In genomic region chr19:58903899-58904327, GRCm38 (mm10) we compare ENCODE assay signal across 8 mouse cellular contexts. TPM values are rescaled to one million over a fixed set of nuclear protein-coding genes. Genes with fewer than 3 reads are reported as not detected.
A peak's percentile ranks its signal among the peaks of the same experiment; 100 is the strongest.
DNase-seq lines count a peak whose midpoint lies in the region; ATAC-seq lines count a peak whose summit lies in the region.

No protein-coding gene starts in this region.

- 0 out of 2 replicates have a peak overlapping the region, but pooled peaks have one; percentile 6 for H3K4me2 ChIP-seq in hindbrain, embryonic 11.5 days (replicated peaks; ENCODE audit: low read depth, low read length)

- peak; percentile 22; the same call in 1 of the 2 replicates for ATAC-seq in hindbrain, embryonic 11.5 days (ENCODE audit: low FRiP score)

- no peak overlapping the region for H3K27ac ChIP-seq in hindbrain, embryonic 11.5 days (ENCODE audit: low read depth, low read length)

- WGBS in hindbrain, embryonic 11.5 days: 2% methylated on average over 11 of the region's 11 CpGs

- H3K9ac ChIP-seq in hindbrain, embryonic 11.5 days (ENCODE audit: low read depth, low read length): no peak overlapping the region

- no peaks in the 10 kb centered on the region for H3K36me3 ChIP-seq in hindbrain, embryonic 11.5 days (ENCODE audit: control insufficient read depth, insufficient read depth, low read length)

- no peaks in the 10 kb centered on the region for H3K4me1 ChIP-seq in hindbrain, embryonic 11.5 days (replicated peaks; ENCODE audit: control insufficient read depth, insufficient read depth, low read length)

- H3K9me3 ChIP-seq in hindbrain, embryonic 11.5 days (ENCODE audit: control insufficient read depth, low read length): no peaks in the 10 kb centered on the region

- no peak overlapping the region for H3K4me3 ChIP-seq in hindbrain, embryonic 11.5 days (ENCODE audit: low read depth, low read length)

- H3K27me3 ChIP-seq in hindbrain, embryonic 11.5 days (ENCODE audit: control insufficient read depth, insufficient read depth, low read length): no peaks in the 10 kb centered on the region

- peak; percentile 18 for DNase-seq in MEL-GATA-1-ER (ENCODE audit: extremely low read depth, low read depth)
- peak; percentile 87 for DNase-seq in cerebellum, adult 8-10 months
- DNase-seq in frontal cortex, adult 2 months (ENCODE audit: extremely low spot score in 1 of 2, low spot score in 1 of 2): peak; percentile 42 to 96
- peak; percentile 94 for DNase-seq in hindbrain, embryonic 11.5 days (ENCODE audit: low spot score)
- DNase-seq in layer of hippocampus, adult 9-11 months: peak; percentile 70
- peak; percentile 91 for DNase-seq in lung, postnatal 10 days
- peak; percentile 94 for DNase-seq in retina, embryonic 14.5 days (ENCODE audit: low spot score)
- peak; percentile 43 to 68 for DNase-seq in thymus, postnatal 36 days

RNA-seq across cellular contexts. Expression of gene Eno4, which starts 39.3 kb away (rescaled TPM):
- polyA plus RNA-seq in frontal cortex, adult 2 months (2012; rRNA removed): 1.7 and 2.1 TPM in 2 replicates
- polyA plus RNA-seq in hindbrain, embryonic 11.5 days (2014; fragmentation: Nextera tagmentation; extraction: Ambion mirVana): 0.54 and 0.99 TPM in 2 replicates

RNA-seq across cellular contexts. Expression of gene Hspa12a, which starts 39.5 kb away (rescaled TPM):
- polyA plus RNA-seq in frontal cortex, adult 2 months (2012; rRNA removed): 75.3 and 82.8 TPM in 2 replicates
- 14.5 and 15.7 TPM in 2 replicates for polyA plus RNA-seq in hindbrain, embryonic 11.5 days (2014; fragmentation: Nextera tagmentation; extraction: Ambion mirVana)

Comparison
In these comparisons a context has a peak if more than half of its experiments do, and no peak if none do; other contexts are left out.
1. DNase-seq: peak in every context shown above with its lines; median percentile 94 in hindbrain, embryonic 11.5 days; 94 in retina, embryonic 14.5 days; 91 in lung, postnatal 10 days; 87 in cerebellum, adult 8-10 months; 70 in layer of hippocampus, adult 9-11 months; 69 in frontal cortex, adult 2 months; 56 in thymus, postnatal 36 days; 18 in MEL-GATA-1-ER.